Mouse (Mus musculus) ES-E14 (cell line): ENCODE data around the gene Col4a1.

Experiments
- CHD2 ChIP-seq: IDR thresholded peaks from 2 replicates; pipeline ENCODE4 v1.6.1; 2014; ENCODE audit warnings: mild to moderate bottlenecking, low read depth, low read length, inconsistent platforms
- HCFC1 ChIP-seq: IDR thresholded peaks from 2 replicates; pipeline ENCODE4 v1.6.1; 2012; ENCODE audit warnings: low read length, inconsistent platforms, borderline replicate concordance; ENCODE audit not compliant: insufficient read depth

DNA sequence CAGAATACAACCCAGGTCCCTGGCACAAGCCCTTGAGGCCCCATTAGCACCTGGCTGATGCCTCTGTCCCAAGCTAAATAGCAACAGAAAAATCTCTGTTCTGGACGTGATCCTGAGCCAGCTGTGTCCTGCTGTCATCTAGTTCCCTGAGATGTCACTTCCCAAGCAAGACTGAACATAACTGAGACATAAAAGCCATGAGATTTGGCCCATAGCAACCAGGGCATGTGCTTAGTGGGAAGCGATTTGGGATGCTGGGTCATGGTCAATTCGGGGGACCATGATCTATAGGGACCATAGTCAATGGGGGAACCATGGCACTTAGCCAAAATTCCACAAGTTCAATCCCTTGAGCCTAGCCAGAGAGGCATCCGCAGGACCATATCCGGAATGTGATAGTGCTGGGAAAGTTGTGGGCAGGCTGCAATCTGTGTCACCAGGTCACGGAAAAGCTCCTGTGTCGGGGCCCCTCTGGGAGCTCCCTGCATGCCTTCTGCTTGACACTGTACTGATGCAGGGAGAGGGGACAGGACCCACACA lies 60.3 kb downstream of the Col4a1 start:
- TF ChIP-seq CHD2: no peak
- no peak for TF ChIP-seq HCFC1
